25 mouse cellular contexts compared by ENCODE assay signal in the genomic region with DNA sequence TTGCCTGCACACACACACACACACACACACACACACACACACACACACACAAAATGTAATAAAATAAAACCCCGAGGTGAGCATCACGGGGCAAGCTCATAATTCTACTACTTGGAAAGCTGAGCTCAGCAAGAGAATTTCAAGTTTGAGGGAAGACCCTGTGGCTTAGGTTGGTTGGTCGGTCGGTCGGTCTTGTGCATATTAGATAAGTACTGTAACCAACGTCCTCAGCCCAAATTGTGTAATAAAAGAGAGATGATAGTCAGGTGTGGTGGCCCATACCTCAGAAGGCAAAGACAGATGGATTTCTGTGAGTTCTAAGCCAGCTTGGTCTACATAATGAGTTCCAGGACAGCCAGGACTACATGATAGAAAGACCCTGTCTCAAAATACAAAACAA. TPM values are rescaled to one million over a fixed set of nuclear protein-coding genes. Genes with fewer than 3 reads are reported as not detected.
A peak's percentile ranks its signal among the peaks of the same experiment; 100 is the strongest.
DNase-seq lines count a peak whose midpoint lies in the region; ATAC-seq and TF ChIP-seq lines count a peak whose summit lies in the region.
"Had no signal": no experiment of that assay in that cellular context is flagged by ENCODE, and none has a peak within 500 bp of the region (broad histone marks: within the 10 kb centered on the region; RNA-seq: fewer than 3 reads in every experiment).

No protein-coding gene starts in this region.

- WGBS in liver, embryonic 12.5 days (ENCODE audit: insufficient replicate concordance): 34% methylated on average over 6 of the region's 6 CpGs
- 21% methylated on average over 6 of the region's 6 CpGs for WGBS in liver, embryonic 14.5 days (ENCODE audit: insufficient replicate concordance)

- H3K4me2 ChIP-seq in liver, embryonic 12.5 days: peak overlapping the region; percentile 21; the same call in 1 of the 2 replicates
- 0 out of 2 replicates have a peak overlapping the region, but pooled peaks have one; percentile 15 for H3K4me2 ChIP-seq in liver, embryonic 14.5 days (ENCODE audit: low read depth)
- H3K4me2 ChIP-seq: embryonic facial prominence, embryonic 12.5 days; embryonic facial prominence, embryonic 15.5 days; heart, embryonic 12.5 days; heart, embryonic 15.5 days; hindbrain, embryonic 13.5 days had no signal

- H3K4me3 ChIP-seq in liver, embryonic 12.5 days: no peak overlapping the region
- H3K4me3 ChIP-seq in liver, embryonic 14.5 days (ENCODE audit: insufficient read depth in 1 of 2, low read depth in 2 of 2, low read length in 2 of 2): no peak overlapping the region
- H3K4me3 ChIP-seq: embryonic facial prominence, embryonic 12.5 days; embryonic facial prominence, embryonic 15.5 days; heart, embryonic 12.5 days; heart, embryonic 15.5 days; hindbrain, embryonic 10.5 days; hindbrain, embryonic 13.5 days had no signal

- no peaks in the 10 kb centered on the region for H3K27me3 ChIP-seq in liver, embryonic 12.5 days (replicated peaks)
- H3K27me3 ChIP-seq in liver, embryonic 14.5 days (ENCODE audit: control insufficient read depth, insufficient read depth, low read length): no peaks in the 10 kb centered on the region
- H3K27me3 ChIP-seq: embryonic facial prominence, embryonic 12.5 days; embryonic facial prominence, embryonic 15.5 days; heart, embryonic 12.5 days; heart, embryonic 15.5 days; hindbrain, embryonic 13.5 days had no signal

- no peak for DNase-seq in liver, embryonic 14.5 days (ENCODE audit: low read depth in 3 of 3, low spot score in 3 of 3)
- DNase-seq in adrenal gland, adult 2 months: no peak
- DNase-seq in lung, postnatal 10 days: no peak
- DNase-seq in spleen, postnatal 10 days (ENCODE audit: low spot score in 2 of 2): no peak
- DNase-seq: adrenal gland, postnatal 14 days; cerebellum, adult 11 months; cerebellum, adult 2 months; cerebellum, adult 9-11 months; cerebellum, postnatal 25 days; forebrain, postnatal 0 days; gastrocnemius, postnatal 25 days; heart, adult 18-20 months; heart, postnatal 10 days; heart, postnatal 36 days had no signal

- 0 out of 2 replicates have a peak overlapping the region, but pooled peaks have one; percentile 62 for H3K27ac ChIP-seq in liver, embryonic 12.5 days
- H3K27ac ChIP-seq in liver, embryonic 14.5 days: peak overlapping the region; percentile 27
- H3K27ac ChIP-seq: embryonic facial prominence, embryonic 12.5 days; embryonic facial prominence, embryonic 15.5 days; hindbrain, embryonic 10.5 days; hindbrain, embryonic 13.5 days had no signal

- H3K4me1 ChIP-seq in liver, embryonic 12.5 days: peaks cover 62% of the 10 kb centered on the region
- H3K4me1 ChIP-seq in liver, embryonic 14.5 days (replicated peaks; ENCODE audit: control insufficient read depth in 2 of 2, insufficient read depth in 2 of 2, low read length in 1 of 2): peaks cover 21 to 41% of the 10 kb centered on the region in 2 experiments
- H3K4me1 ChIP-seq: embryonic facial prominence, embryonic 12.5 days; embryonic facial prominence, embryonic 15.5 days had no signal

- H3K36me3 ChIP-seq in liver, embryonic 12.5 days: no peaks in the 10 kb centered on the region
- H3K36me3 ChIP-seq in liver, embryonic 14.5 days (replicated peaks; ENCODE audit: control insufficient read depth, insufficient read depth, low read depth): no peaks in the 10 kb centered on the region
- H3K36me3 ChIP-seq: embryonic facial prominence, embryonic 12.5 days; embryonic facial prominence, embryonic 15.5 days; heart, embryonic 15.5 days; hindbrain, embryonic 13.5 days had no signal

- TF ChIP-seq CTCF in liver, embryonic 14.5 days (IDR thresholded peaks at IDR 0.05; ENCODE audit: low read depth): no peak

- ATAC-seq in liver, embryonic 12.5 days: 0 out of 2 replicates have a peak, but pooled peaks have one; percentile 33
- peak; percentile 35; the same call in 1 of the 2 replicates for ATAC-seq in liver, embryonic 14.5 days (ENCODE audit: insufficient read depth)
- peak; percentile 43; the same call in 1 of the 2 replicates for ATAC-seq in megakaryocyte progenitor cell, adult 5-6 weeks (replicated peaks; ENCODE audit: poor library complexity)
- ATAC-seq: CD4-positive, CD25-positive, alpha-beta regulatory T cell, adult 4 months; forebrain, embryonic 14.5 days; forebrain, postnatal 0 days; hindbrain, embryonic 16.5 days had no signal

- H3K9me3 ChIP-seq in liver, embryonic 12.5 days (replicated peaks): no peaks in the 10 kb centered on the region
- H3K9me3 ChIP-seq in liver, embryonic 14.5 days (ENCODE audit: control insufficient read depth, low read length): no peaks in the 10 kb centered on the region
- H3K9me3 ChIP-seq: embryonic facial prominence, embryonic 12.5 days; embryonic facial prominence, embryonic 15.5 days; heart, embryonic 12.5 days; heart, embryonic 15.5 days; hindbrain, embryonic 10.5 days; hindbrain, embryonic 13.5 days had no signal

- H3K9ac ChIP-seq in liver, embryonic 12.5 days: peak overlapping the region; percentile 10; the same call in 1 of the 2 replicates
- H3K9ac ChIP-seq in liver, embryonic 14.5 days (replicated peaks): no peak overlapping the region
- H3K9ac ChIP-seq: embryonic facial prominence, embryonic 12.5 days; embryonic facial prominence, embryonic 15.5 days; forebrain, postnatal 0 days; heart, embryonic 12.5 days; heart, embryonic 15.5 days; hindbrain, embryonic 13.5 days had no signal

- TF ChIP-seq EP300 in liver, embryonic 14.5 days (IDR thresholded peaks at IDR 0.05; ENCODE audit: low read depth): no peak

RNA-seq across cellular contexts. Expression of a gene that starts 31.5 kb away (rescaled TPM):
- 45.4 and 47.6 TPM in 2 replicates for polyA plus RNA-seq in liver, embryonic 12.5 days (2016; fragmentation: Nextera tagmentation; extraction: Ambion mirVana)
- 35.1 and 39.9 TPM in 2 replicates for polyA plus RNA-seq in liver, embryonic 14.5 days (2012; rRNA removed)
- 17.1 and 18.0 TPM in 2 replicates for polyA plus RNA-seq in liver, embryonic 14.5 days (2014; fragmentation: Nextera tagmentation; extraction: Ambion mirVana)
- 4.7 TPM in 2 replicates for total RNA-seq in megakaryocyte progenitor cell, adult 5-6 weeks (2015)
- total RNA-seq in megakaryocyte progenitor cell, adult 5-6 weeks (2017): 2.5 and 3.2 TPM in 2 replicates
- 10 to 100 TPM; 29.8 to 31.2 TPM for total RNA-seq in adrenal gland, adult 2 months (2021)
- 128 and 131 TPM in 2 replicates for polyA plus RNA-seq in adrenal gland, adult 2 months (2012; rRNA removed)

RNA-seq across cellular contexts. Expression of a gene that starts 39.5 kb away (rescaled TPM):
- 6.0 and 6.7 TPM in 2 replicates for polyA plus RNA-seq in liver, embryonic 12.5 days (2016; fragmentation: Nextera tagmentation; extraction: Ambion mirVana)
- polyA plus RNA-seq in liver, embryonic 14.5 days (2012; rRNA removed): 2.5 and 3.1 TPM in 2 replicates
- polyA plus RNA-seq in liver, embryonic 14.5 days (2014; fragmentation: Nextera tagmentation; extraction: Ambion mirVana): 3.8 and 4.1 TPM in 2 replicates
- 20.3 and 20.6 TPM in 2 replicates for total RNA-seq in megakaryocyte progenitor cell, adult 5-6 weeks (2015)
- 5.7 and 6.0 TPM in 2 replicates for total RNA-seq in megakaryocyte progenitor cell, adult 5-6 weeks (2017)
- total RNA-seq in adrenal gland, adult 2 months (2021): 10 to 100 TPM; 19.7 to 24.2 TPM
- polyA plus RNA-seq in adrenal gland, adult 2 months (2012; rRNA removed): 38.4 and 41.7 TPM in 2 replicates

RNA-seq across cellular contexts. Expression of a gene that starts 42.6 kb away (rescaled TPM):
- polyA plus RNA-seq in liver, embryonic 12.5 days (2016; fragmentation: Nextera tagmentation; extraction: Ambion mirVana): 12.2 and 13.7 TPM in 2 replicates
- 9.8 and 10.6 TPM in 2 replicates for polyA plus RNA-seq in liver, embryonic 14.5 days (2012; rRNA removed)
- 7.4 and 7.8 TPM in 2 replicates for polyA plus RNA-seq in liver, embryonic 14.5 days (2014; fragmentation: Nextera tagmentation; extraction: Ambion mirVana)
- total RNA-seq in megakaryocyte progenitor cell, adult 5-6 weeks (2015): 4.4 and 7.8 TPM in 2 replicates
- total RNA-seq in megakaryocyte progenitor cell, adult 5-6 weeks (2017): 3.4 and 6.0 TPM in 2 replicates
- 10 to 100 TPM in 1 of 2 experiments, 1 to 10 TPM in 1; 6.5 to 12.1 TPM for total RNA-seq in adrenal gland, adult 2 months (2021)
- polyA plus RNA-seq in adrenal gland, adult 2 months (2012; rRNA removed): 26.7 and 30.5 TPM in 2 replicates

RNA-seq across cellular contexts. Expression of a gene that starts 42.6 kb away (rescaled TPM):
- polyA plus RNA-seq in liver, embryonic 12.5 days (2016; fragmentation: Nextera tagmentation; extraction: Ambion mirVana): 62.6 and 67.1 TPM in 2 replicates
- 47.4 and 69.6 TPM in 2 replicates for polyA plus RNA-seq in liver, embryonic 14.5 days (2012; rRNA removed)
- 44.9 and 50.5 TPM in 2 replicates for polyA plus RNA-seq in liver, embryonic 14.5 days (2014; fragmentation: Nextera tagmentation; extraction: Ambion mirVana)
- total RNA-seq in megakaryocyte progenitor cell, adult 5-6 weeks (2015): 4.0 and 6.3 TPM in 2 replicates
- 3.5 TPM in 2 replicates for total RNA-seq in megakaryocyte progenitor cell, adult 5-6 weeks (2017)
- total RNA-seq in adrenal gland, adult 2 months (2021): 10 to 100 TPM; 40.4 to 61.5 TPM
- polyA plus RNA-seq in adrenal gland, adult 2 months (2012; rRNA removed): 319 and 423 TPM in 2 replicates

RNA-seq across cellular contexts. Expression of a gene that starts 49.5 kb away (rescaled TPM):
- polyA plus RNA-seq in liver, embryonic 12.5 days (2016; fragmentation: Nextera tagmentation; extraction: Ambion mirVana): 1,112 and 1,156 TPM in 2 replicates
- 628 and 1,347 TPM in 2 replicates for polyA plus RNA-seq in liver, embryonic 14.5 days (2012; rRNA removed)
- polyA plus RNA-seq in liver, embryonic 14.5 days (2014; fragmentation: Nextera tagmentation; extraction: Ambion mirVana): 1,087 and 1,100 TPM in 2 replicates
- 3,991 and 4,341 TPM in 2 replicates for total RNA-seq in megakaryocyte progenitor cell, adult 5-6 weeks (2015)
- total RNA-seq in megakaryocyte progenitor cell, adult 5-6 weeks (2017): 2,958 and 3,443 TPM in 2 replicates
- 1,000 to 10,000 TPM; 1,792 to 2,242 TPM for total RNA-seq in adrenal gland, adult 2 months (2021)
- 21.4 and 29.1 TPM in 2 replicates for polyA plus RNA-seq in adrenal gland, adult 2 months (2012; rRNA removed)
